Mouse (Mus musculus): ENCODE data around the gene Dlg3.

Gene Dlg3

GRCm38 (mm10) chrX:100797851-100798527 lies 30.5 kb downstream of the Dlg3 start:
- DNase-seq (ENCODE audit: low read depth, low spot score) = peak; percentile 84

GRCm38 (mm10) chrX:100800643-100801042 lies 33.1 kb downstream of the Dlg3 start:
- DNase-seq (ENCODE audit: low read depth, low spot score) = no peak

GRCm38 (mm10) chrX:100802034-100802433 lies 34.5 kb downstream of the Dlg3 start:
- DNase-seq (ENCODE audit: low read depth, low spot score) = no peak

GRCm38 (mm10) chrX:100811129-100811528 lies 43.6 kb downstream of the Dlg3 start:
- peak; percentile 30 for DNase-seq (ENCODE audit: low read depth, low spot score)

GRCm38 (mm10) chrX:100814139-100814538 lies 46.6 kb downstream of the Dlg3 start:
- no peak for DNase-seq (ENCODE audit: low read depth, low spot score)

GRCm38 (mm10) chrX:100815766-100816165 lies 48.2 kb downstream of the Dlg3 start:
- DNase-seq (ENCODE audit: low read depth, low spot score) = peak; percentile 87

GRCm38 (mm10) chrX:100818681-100819080 lies 51.2 kb downstream of the Dlg3 start:
- no peak for DNase-seq (ENCODE audit: low read depth, low spot score)

GRCm38 (mm10) chrX:100821149-100821548 lies 53.6 kb downstream of the Dlg3 start:
- no peak for DNase-seq (ENCODE audit: low read depth, low spot score)

GRCm38 (mm10) chrX:100825557-100825956 lies 58.0 kb downstream of the Dlg3 start:
- DNase-seq (ENCODE audit: low read depth, low spot score) = no peak

GRCm38 (mm10) chrX:100832806-100833205 lies 65.3 kb downstream of the Dlg3 start:
- DNase-seq (ENCODE audit: low read depth, low spot score) = no peak

GRCm38 (mm10) chrX:100839211-100839610 lies 71.7 kb downstream of the Dlg3 start:
- DNase-seq (ENCODE audit: low read depth, low spot score) = no peak

Measured in brain, adult 2 months (tissue).